Mouse (Mus musculus) heart, adult 2 months (tissue): ENCODE results near the gene Tgfb1i1. TPM values are rescaled to one million over a fixed set of nuclear protein-coding genes. Genes with fewer than 3 reads are reported as not detected.
A peak's percentile ranks its signal among the peaks of the same experiment; 100 is the strongest.

Experiments
- DNase-seq, 2 experiments: peaks; one replicate each; pipeline ENCODE4 v3.0.0; 2021
- H3K27ac ChIP-seq: fragments of 200-600 bp; 2 replicates; pipeline ENCODE4 v1.8.1; 2022
- H3K27me3 ChIP-seq: fragments of 200-500 bp; 2 replicates; pipeline ENCODE4 v1.6.1; 2012; ENCODE audit warnings: mild to moderate bottlenecking, low read length, inconsistent platforms, mixed read lengths; ENCODE audit not compliant: control insufficient read depth, insufficient read depth
- H3K36me3 ChIP-seq: fragments of 200-500 bp; 2 replicates; pipeline ENCODE4 v1.6.1; 2012; ENCODE audit warnings: low read length, inconsistent platforms; ENCODE audit not compliant: control insufficient read depth, insufficient read depth
- H3K4me1 ChIP-seq: fragments of 200-500 bp; 2 replicates; pipeline ENCODE4 v1.6.1; 2011; ENCODE audit warnings: low read length; ENCODE audit not compliant: control insufficient read depth, insufficient read depth
- H3K4me3 ChIP-seq: fragments of 200-600 bp; 2 replicates; pipeline ENCODE4 v1.8.1; 2022
- H3K79me2 ChIP-seq: fragments of 200-500 bp; replicated peaks from 2 replicates; pipeline ENCODE4 v1.6.1; 2012; ENCODE audit warnings: mild to moderate bottlenecking, inconsistent platforms, low read length, moderate library complexity, mixed read lengths; ENCODE audit not compliant: control insufficient read depth, insufficient read depth
- H3K9ac ChIP-seq: fragments of 200-500 bp; 2 replicates; pipeline ENCODE4 v1.6.1; 2012; ENCODE audit warnings: low read depth, mild to moderate bottlenecking, control low read depth, inconsistent platforms, low read length, mixed read lengths
- CTCF ChIP-seq: fragments of 200-600 bp; IDR thresholded peaks from 2 replicates; pipeline ENCODE4 v1.8.1; 2022; ENCODE audit warnings: antibody characterized with exemption, mild to moderate bottlenecking, moderate library complexity
- EP300 ChIP-seq: fragments of 200-500 bp; IDR thresholded peaks from 2 replicates; pipeline ENCODE4 v1.6.1; 2011; ENCODE audit warnings: low read depth, low read length, control low read depth; ENCODE audit not compliant: insufficient read depth
- POLR2A ChIP-seq: fragments of 200-500 bp; IDR thresholded peaks from 2 replicates; pipeline ENCODE4 v1.6.1; 2011; ENCODE audit warnings: mild to moderate bottlenecking, low read depth, low read length, control low read depth; ENCODE audit not compliant: insufficient read depth
- WGBS: fragments of 180-500 bp; shearing (Covaris S2); methylation state at CpG from one replicate; pipeline ENCODE4 v1.1.7; 2018; 5-methylcytosine and 5-hydroxymethylcytosine counted together
- intact Hi-C: fragments of 180-260 bp; cut with DNase I; formaldehyde crosslinking; loops from one replicate; pipeline ENCODE4 v1.15.1; 2025
- polyA plus RNA-seq: library from polyadenylated mRNA; depleted of rRNA; stranded (reverse); fragments of >200 nt; gene quantifications from 2 replicates; pipeline ENCODE4 v1.2.3, GENCODE M21; 2012
- total RNA-seq, 2 experiments: library from RNA; stranded (reverse); gene quantifications; 2 replicates each; pipeline ENCODE4 v1.2.3; 2021

The Tgfb1i1 gene
- total and polyA plus RNA-seq, 3 experiments, result 14.3 to 28.2 (median 20.1) TPM

DNA sequence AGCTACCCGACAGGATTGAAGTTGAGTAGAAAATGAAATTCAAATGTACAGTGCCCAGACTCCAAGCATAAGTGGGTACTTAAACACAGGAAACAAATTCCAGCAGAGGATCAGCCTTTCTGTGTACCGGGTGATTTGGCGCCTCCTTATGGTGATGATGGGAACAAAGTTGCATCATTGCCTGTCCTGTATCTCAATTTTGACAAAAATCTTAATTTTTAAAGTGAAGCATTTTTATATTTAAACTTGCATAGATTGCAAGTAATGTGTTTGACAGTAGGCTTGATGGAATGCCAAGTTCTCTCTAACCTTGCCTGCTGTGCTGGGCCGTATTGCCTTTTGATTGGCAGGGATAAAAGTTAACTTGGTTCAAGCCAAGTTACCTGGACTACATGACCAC, 7.6 kb upstream of the Tgfb1i1 start:
- H3K79me2 ChIP-seq, result no peaks in the 10 kb centered on the region
- H3K27me3 ChIP-seq, result no peaks in the 10 kb centered on the region
- no peak overlapping the region; the same call in 1 of the 2 replicates for H3K4me3 ChIP-seq
- no peak overlapping the region; the same call in none of the 2 replicates for H3K27ac ChIP-seq
- no peak for DNase-seq
- H3K36me3 ChIP-seq, result no peaks in the 10 kb centered on the region
- peaks cover 4% of the 10 kb centered on the region for H3K4me1 ChIP-seq
- 19% methylated on average over 4 of the region's 4 CpGs for WGBS
- TF ChIP-seq CTCF (peak; percentile 66), EP300 (no peak), POLR2A (no peak)
- no peak overlapping the region for H3K9ac ChIP-seq
- intact Hi-C loops, result loop anchor here (5.0 kb wide), 1 partner anchor 223 kb away; the partner anchor contains the start of gene Tial1

DNA sequence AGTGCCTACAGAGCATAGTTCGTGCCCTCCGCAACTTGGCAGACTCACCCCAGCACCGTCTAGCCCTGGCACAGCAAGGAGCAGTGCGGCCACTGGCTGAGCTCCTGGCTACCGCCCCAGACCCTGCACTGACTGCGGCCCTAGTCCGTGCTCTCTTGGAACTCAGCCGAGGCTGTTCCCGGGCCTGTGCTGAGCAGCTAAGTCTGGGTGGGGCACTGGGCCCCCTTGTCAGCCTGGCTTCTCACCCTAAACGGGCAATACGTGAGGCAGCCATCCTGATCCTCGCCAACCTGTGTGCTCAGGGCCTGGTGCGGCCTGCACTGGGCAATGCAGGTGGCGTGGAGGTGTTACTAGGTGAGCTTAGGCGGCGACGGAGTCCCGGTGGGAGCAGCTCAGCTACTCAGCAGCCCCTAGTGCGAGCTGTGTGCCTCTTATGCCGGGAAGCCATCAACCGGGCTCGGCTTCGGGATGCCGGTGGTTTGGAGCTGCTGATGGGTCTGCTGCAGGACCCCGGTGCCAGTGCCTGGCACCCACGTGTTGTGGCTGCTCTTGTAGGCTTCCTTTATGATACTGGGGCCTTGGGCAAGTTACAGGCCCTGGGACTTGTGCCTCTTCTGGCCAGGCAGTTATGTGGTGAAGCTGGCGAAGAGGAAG, 6.4 kb upstream of the Tgfb1i1 start:
- Histone ChIP-seq H3K4me3 (no peak overlapping the region), H3K79me2 (no peaks in the 10 kb centered on the region), H3K27ac (no peak overlapping the region), H3K4me1 (peaks cover 4% of the 10 kb centered on the region), H3K27me3 (no peaks in the 10 kb centered on the region), H3K9ac (no peak overlapping the region), H3K36me3 (no peaks in the 10 kb centered on the region)
- intact Hi-C loops, result loop anchor here (10.0 kb wide), 1 partner anchor 375 kb away; the partner anchor contains the start of gene Inpp5f
- DNase-seq, result no peak
- TF ChIP-seq EP300 (no peak), POLR2A (no peak), CTCF (no peak)
- WGBS, result 96% methylated on average over 27 of the region's 27 CpGs

DNA sequence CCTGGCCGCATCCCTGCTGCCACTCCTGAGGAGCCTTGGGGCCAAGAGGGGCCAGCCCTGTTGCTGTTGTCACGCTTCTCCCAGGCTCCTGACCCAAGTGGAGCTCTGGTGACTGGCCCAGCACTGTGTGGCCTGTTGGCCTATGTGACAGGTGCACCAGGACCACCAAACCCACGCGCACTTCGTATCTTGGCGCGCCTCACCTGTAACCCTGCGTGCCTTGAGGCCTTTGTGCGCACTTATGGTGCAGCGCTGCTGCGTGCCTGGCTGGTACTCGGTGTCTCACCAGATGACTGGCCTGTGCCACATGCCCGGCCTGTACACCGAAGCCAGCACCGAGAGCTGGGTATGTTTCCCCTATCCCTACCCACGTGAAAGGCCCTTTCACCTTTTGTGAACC, 4.3 kb upstream of the Tgfb1i1 start:
- TF ChIP-seq EP300 (no peak), POLR2A (no peak), CTCF (no peak)
- DNase-seq, result no peak
- H3K79me2 ChIP-seq, result no peaks in the 10 kb centered on the region
- H3K27me3 ChIP-seq, result no peaks in the 10 kb centered on the region
- no peak overlapping the region for H3K9ac ChIP-seq
- H3K36me3 ChIP-seq, result no peaks in the 10 kb centered on the region; the same call in 1 of the 2 replicates
- no peak overlapping the region for H3K27ac ChIP-seq
- intact Hi-C loops, result loop anchor here (10.0 kb wide), 1 partner anchor 372 kb away; the partner anchor contains the start of gene Inpp5f
- no peaks in the 10 kb centered on the region for H3K4me1 ChIP-seq
- no peak overlapping the region for H3K4me3 ChIP-seq
- 95% methylated on average over 16 of the region's 16 CpGs for WGBS

DNA sequence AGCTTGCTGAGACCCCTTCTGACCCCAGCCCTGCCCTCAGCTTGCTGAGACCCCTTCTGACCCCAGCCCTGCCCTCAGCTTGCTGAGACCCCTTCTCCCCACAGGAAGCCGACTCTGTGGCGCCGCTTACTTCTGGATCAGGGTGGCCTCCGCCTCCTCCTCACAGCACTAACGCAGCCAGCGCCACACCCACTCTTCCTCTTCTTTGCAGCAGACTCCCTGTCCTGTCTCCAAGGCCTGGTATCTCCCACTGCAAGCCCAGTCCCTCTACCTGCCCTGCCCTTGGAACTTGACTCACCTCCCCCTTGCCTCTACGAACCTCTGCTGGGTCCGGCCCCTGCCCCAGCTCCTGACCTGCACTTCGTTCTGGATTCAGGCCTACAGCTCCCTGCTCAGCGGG, 2.7 kb upstream of the Tgfb1i1 start:
- intact Hi-C loops, result loop anchor here (10.0 kb wide), 1 partner anchor 371 kb away; the partner anchor contains the start of gene Inpp5f
- peak overlapping the region; percentile 57 for H3K27ac ChIP-seq
- no peaks in the 10 kb centered on the region; the same call in 1 of the 2 replicates for H3K36me3 ChIP-seq
- DNase-seq, result no peak
- H3K4me1 ChIP-seq, result peaks cover 2% of the 10 kb centered on the region; the same call in 1 of the 2 replicates
- 0 out of 2 replicates have a peak overlapping the region, but pooled peaks have one; percentile 18 for H3K4me3 ChIP-seq
- H3K9ac ChIP-seq, result peak overlapping the region; percentile 61
- no peaks in the 10 kb centered on the region for H3K27me3 ChIP-seq
- no peak for TF ChIP-seq POLR2A
- no peak for TF ChIP-seq EP300
- TF ChIP-seq CTCF, result no peak
- H3K79me2 ChIP-seq, result no peaks in the 10 kb centered on the region
- WGBS, result 50% methylated on average over 10 of the region's 10 CpGs

DNA sequence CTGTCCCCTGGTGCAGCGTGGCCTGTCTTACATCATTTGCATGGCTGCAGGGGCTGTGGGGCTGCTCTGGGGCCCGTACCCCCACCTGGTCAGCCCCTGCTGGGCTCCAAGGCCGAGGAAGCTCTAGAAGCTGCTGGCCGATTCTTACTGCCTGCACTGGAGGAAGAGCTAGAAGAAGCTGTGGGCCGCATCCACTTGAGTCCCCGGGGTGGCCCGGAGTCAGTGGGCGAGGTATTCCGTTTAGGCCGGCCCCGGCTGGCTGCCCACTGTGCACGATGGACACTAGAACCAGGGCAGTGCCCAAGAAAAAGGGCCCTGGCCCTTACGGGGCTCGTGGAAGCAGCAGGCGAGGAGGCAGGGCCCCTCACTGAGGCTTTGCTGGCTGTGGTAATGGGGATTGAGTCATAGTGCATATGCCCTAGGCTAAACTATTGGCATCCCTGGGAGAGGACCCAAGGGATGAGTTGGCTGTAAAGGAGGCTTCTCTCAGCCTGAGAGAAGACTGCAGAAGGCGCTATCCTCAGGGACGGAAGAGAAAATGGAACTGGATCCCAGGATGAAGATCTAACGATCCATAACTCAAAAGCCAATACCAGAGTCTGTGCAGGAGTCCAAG, 2.1 kb upstream of the Tgfb1i1 start:
- Histone ChIP-seq H3K27me3 (no peaks in the 10 kb centered on the region), H3K79me2 (no peaks in the 10 kb centered on the region), H3K4me1 (peaks cover 2% of the 10 kb centered on the region; the same call in 1 of the 2 replicates), H3K9ac (peak overlapping the region; percentile 61), H3K36me3 (no peaks in the 10 kb centered on the region; the same call in 1 of the 2 replicates), H3K4me3 (0 out of 2 replicates have a peak overlapping the region, but pooled peaks have one; percentile 18), H3K27ac (peak overlapping the region; percentile 57)
- TF ChIP-seq POLR2A, result no peak
- TF ChIP-seq EP300, result no peak
- no peak for TF ChIP-seq CTCF
- 91% methylated on average over 18 of the region's 18 CpGs for WGBS
- DNase-seq, result no peak
- intact Hi-C loops, result loop anchor here (5.0 to 10.0 kb wide), 2 partner anchors 370 to 463 kb away; partner anchors contain the start of gene Inpp5f

DNA sequence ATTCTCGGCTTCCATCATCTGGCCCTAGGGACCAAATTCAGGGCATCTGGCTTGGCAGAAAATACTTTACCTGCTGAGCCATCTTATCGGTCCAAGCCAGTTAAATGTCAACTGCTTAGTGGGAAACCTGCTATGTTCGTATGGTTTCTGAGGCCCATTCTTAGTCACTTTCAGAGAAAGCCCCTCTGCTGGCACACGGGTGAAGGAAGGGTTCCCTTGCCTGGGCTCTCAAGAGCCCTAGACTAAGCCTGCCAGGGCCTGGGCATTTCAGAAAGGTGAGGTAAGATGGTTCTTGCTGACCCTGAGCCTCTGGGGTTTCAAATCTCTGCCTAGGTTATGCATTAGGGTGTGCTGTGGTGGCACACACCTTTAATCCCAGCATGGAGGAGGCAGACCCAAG, 1.1 kb upstream of the Tgfb1i1 start:
- peak overlapping the region; percentile 95 for H3K27ac ChIP-seq
- no peak overlapping the region for H3K4me3 ChIP-seq
- 92% methylated on average over 4 of the region's 4 CpGs for WGBS
- TF ChIP-seq POLR2A (no peak), EP300 (no peak), CTCF (no peak)
- intact Hi-C loops, result loop anchor here (5.0 to 10.0 kb wide), 2 partner anchors 369 to 462 kb away; partner anchors contain the start of gene Inpp5f
- no peak for DNase-seq
- no peaks in the 10 kb centered on the region for H3K27me3 ChIP-seq
- H3K79me2 ChIP-seq, result no peaks in the 10 kb centered on the region
- H3K9ac ChIP-seq, result no peak overlapping the region
- H3K36me3 ChIP-seq, result no peaks in the 10 kb centered on the region; the same call in 1 of the 2 replicates
- H3K4me1 ChIP-seq, result peaks cover 2% of the 10 kb centered on the region; the same call in 1 of the 2 replicates
